Mouse (Mus musculus): ENCODE results near the gene Vmn2r46.
"Not testable (repeated sequence)": the region's sequence is repeated elsewhere in the genome, so short reads cannot be mapped to it uniquely, and the experiment has no call there.

Vmn2r46 gene

DNA sequence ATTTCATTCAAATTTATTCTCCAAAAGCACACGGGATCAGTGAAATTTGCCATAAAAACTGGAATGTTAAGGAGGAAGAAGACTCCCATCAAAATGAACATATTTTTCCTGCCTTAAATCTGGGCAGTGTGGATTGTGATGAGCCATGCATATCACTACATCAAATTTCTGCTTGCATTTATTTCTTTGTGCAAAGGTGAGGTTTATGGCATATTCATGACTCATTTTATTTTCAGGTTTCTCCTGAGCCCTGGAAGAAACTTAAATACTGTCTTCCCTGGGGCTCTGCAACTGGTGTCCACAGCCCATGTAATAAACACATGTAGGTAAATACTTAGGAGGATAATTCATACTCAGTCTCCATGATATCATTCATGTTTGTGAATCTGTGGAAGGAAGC is at the start of gene Vmn2r46:
Gene Vmn2r46, minus strand, starts transcription at position 101 of the 400 bp plus-strand sequence.
- not testable (repeated sequence) for DNase-seq

Data from lung, postnatal 36 days (tissue).